Mouse (Mus musculus) adrenal gland, postnatal 10 days (tissue): Measurements from ENCODE around the gene Olfr485. TPM values are rescaled to one million over a fixed set of nuclear protein-coding genes. Genes with fewer than 3 reads are reported as not detected.
"Not testable (repeated sequence)": the region's sequence is repeated elsewhere in the genome, so short reads cannot be mapped to it uniquely, and the experiment has no call there.

ENCODE experiments used
- DNase-seq: peaks from one replicate; pipeline ENCODE4 v3.0.0; 2021; ENCODE audit warnings: mixed read lengths
- long read RNA-seq, 2 experiments: library from polyadenylated mRNA; stranded (forward); transcript quantifications; one replicate each; pipeline ENCODE4 v2.0.0; 2021
- total RNA-seq, 2 experiments: library from RNA; stranded (reverse); gene quantifications; 2 replicates each; pipeline ENCODE4 v1.2.3; 2021

The Olfr485 gene
- total RNA-seq: not detected
- long read RNA-seq, experiment 1: 0 reads
- long read RNA-seq, experiment 2: 0 reads

GRCm38 (mm10) chr7:108159771-108160170 lies at the start of gene Olfr485:
TSS of gene Olfr485 (minus strand) at chr7:108159871.
- no peak for DNase-seq

- DNase-seq: no peak
Observed at GRCm38 (mm10) chr7:108196938-108197337, 37.3 kb upstream of the Olfr485 start.

- not testable (repeated sequence) for DNase-seq
Observed at GRCm38 (mm10) chr7:108196337-108196736, 36.7 kb upstream of the Olfr485 start.

- not testable (repeated sequence) for DNase-seq
Observed at GRCm38 (mm10) chr7:108192714-108193113, 33.0 kb upstream of the Olfr485 start.

- DNase-seq: not testable (repeated sequence)
Observed at GRCm38 (mm10) chr7:108191196-108191595, 31.5 kb upstream of the Olfr485 start.

- DNase-seq: not testable (repeated sequence)
Observed at GRCm38 (mm10) chr7:108185237-108185636, 25.6 kb upstream of the Olfr485 start.

GRCm38 (mm10) chr7:108184401-108184800 lies 24.7 kb upstream of the Olfr485 start:
- not testable (repeated sequence) for DNase-seq

- not testable (repeated sequence) for DNase-seq
Observed at GRCm38 (mm10) chr7:108172642-108173041, 13.0 kb upstream of the Olfr485 start, which contains the start of gene Olfr486. TSS of gene Olfr486 (minus strand) at chr7:108172742.

- DNase-seq: no peak
Observed at GRCm38 (mm10) chr7:108127349-108127748, 32.3 kb downstream of the Olfr485 start, which contains the start of gene Olfr484. TSS of gene Olfr484 (minus strand) at chr7:108127449.

GRCm38 (mm10) chr7:108121416-108121815 lies 38.3 kb downstream of the Olfr485 start:
- no peak for DNase-seq

GRCm38 (mm10) chr7:108120681-108121080 lies 39.0 kb downstream of the Olfr485 start:
- no peak for DNase-seq

Other genes with a start within 250 kb of the Olfr485 start
- not detected for gene Olfr473, start 229.4 kb downstream of the Olfr485 start, total RNA-seq
- gene Olfr474, start 205.2 kb downstream of the Olfr485 start, total RNA-seq: not detected
- not detected for gene Olfr476, start 195.1 kb downstream of the Olfr485 start, total RNA-seq
- under 1 TPM in 1 of 2 experiments, not detected in 1; 0.09 TPM for gene Olfr477, start 173.2 kb downstream of the Olfr485 start, total RNA-seq
- gene Olfr478, start 125.9 kb downstream of the Olfr485 start, total RNA-seq: not detected
- not detected for gene Olfr479, start 109.2 kb downstream of the Olfr485 start, total RNA-seq
- gene Olfr480, start 92.5 kb downstream of the Olfr485 start, total RNA-seq: not detected
- gene Olfr481, start 80.0 kb downstream of the Olfr485 start, total RNA-seq: not detected
- 1 to 10 TPM; 1.7 TPM for gene Olfr482, start 62.3 kb downstream of the Olfr485 start, total RNA-seq
- not detected for gene Olfr483, start 59.0 kb downstream of the Olfr485 start, total RNA-seq
- gene Olfr484, start 32.4 kb downstream of the Olfr485 start, total RNA-seq: not detected
- gene Olfr486, start 12.9 kb upstream of the Olfr485 start, total RNA-seq: not detected
- not detected for gene Olfr487, start 54.8 kb upstream of the Olfr485 start, total RNA-seq
- gene Olfr488, start 98.5 kb upstream of the Olfr485 start, total RNA-seq: not detected
- gene Olfr490, start 129.1 kb upstream of the Olfr485 start, total RNA-seq: not detected
- gene Olfr491, start 153.6 kb upstream of the Olfr485 start, total RNA-seq: not detected
- not detected for gene Olfr492, start 163.8 kb upstream of the Olfr485 start, total RNA-seq
- not detected for gene Olfr493, start 187.1 kb upstream of the Olfr485 start, total RNA-seq
- gene Olfr494, start 205.5 kb upstream of the Olfr485 start, total RNA-seq: not detected
- gene Olfr495, start 233.3 kb upstream of the Olfr485 start, total RNA-seq: not detected